ENCODE assay signal across 13 mouse cellular contexts in the genomic region with DNA sequence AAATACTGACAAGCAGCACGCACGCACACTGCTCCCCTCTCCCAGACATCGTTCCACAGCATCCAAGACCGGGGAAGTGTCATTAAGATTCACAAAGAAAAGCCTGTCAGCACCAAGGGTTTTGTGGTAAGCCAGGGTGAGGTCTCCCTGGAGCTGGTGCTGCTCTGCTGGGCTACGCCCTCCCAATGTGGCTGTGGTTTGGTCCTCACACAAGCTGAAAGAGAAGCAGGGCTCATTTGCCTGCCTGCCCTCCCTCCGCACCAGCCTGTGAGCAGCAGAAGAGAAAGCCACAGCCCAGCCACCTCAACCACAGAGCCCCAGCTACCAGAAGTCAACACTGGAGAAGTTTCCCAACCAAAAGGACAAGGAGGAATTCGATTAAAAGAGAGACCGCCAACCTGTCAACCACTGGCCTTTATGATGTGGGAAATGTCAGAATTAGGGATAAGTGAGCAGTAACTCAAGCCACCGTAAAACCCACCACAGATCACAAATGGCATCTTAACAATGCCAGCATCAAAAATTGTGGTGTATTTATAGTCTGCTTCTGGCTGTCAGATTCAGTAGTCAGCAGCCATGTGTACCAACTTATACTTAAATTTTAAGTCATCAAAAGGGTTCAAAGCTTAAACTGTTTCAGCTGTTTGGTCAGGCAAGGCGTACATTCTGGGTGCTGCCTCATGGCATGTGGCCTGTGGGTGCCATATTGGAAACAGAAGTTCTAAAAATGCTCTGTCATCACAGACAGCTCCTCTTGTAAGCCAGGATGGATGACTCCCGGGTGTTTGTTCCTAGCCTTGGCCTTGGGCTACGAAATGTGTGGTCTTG. TPM values are rescaled to one million over a fixed set of nuclear protein-coding genes. Genes with fewer than 3 reads are reported as not detected.
DNase-seq lines count a peak whose midpoint lies in the region; ATAC-seq and TF ChIP-seq lines count a peak whose summit lies in the region.
"Had no signal": no experiment of that assay in that cellular context is flagged by ENCODE, and none has a peak within 500 bp of the region (broad histone marks: within the 10 kb centered on the region; RNA-seq: fewer than 3 reads in every experiment).

No protein-coding gene starts in this region.

- no peaks in the 10 kb centered on the region for H3K9me3 ChIP-seq in embryonic facial prominence, embryonic 13.5 days
- H3K9me3 ChIP-seq in midbrain, embryonic 15.5 days: no peaks in the 10 kb centered on the region
- no peaks in the 10 kb centered on the region for H3K9me3 ChIP-seq in kidney, embryonic 15.5 days (replicated peaks)

- intact Hi-C loops in left cerebral cortex, postnatal 25 days (cut with DNase I): no loop called here

- H3K9ac ChIP-seq in embryonic facial prominence, embryonic 13.5 days: no peak overlapping the region; the same call in 1 of the 2 replicates
- H3K9ac ChIP-seq in midbrain, embryonic 15.5 days: no peak overlapping the region
- no peak overlapping the region for H3K9ac ChIP-seq in kidney, embryonic 15.5 days

- H3K4me2 ChIP-seq in embryonic facial prominence, embryonic 13.5 days: no peak overlapping the region
- H3K4me2 ChIP-seq in midbrain, embryonic 15.5 days: no peak overlapping the region
- H3K4me2 ChIP-seq in kidney, embryonic 15.5 days: no peak overlapping the region
- H3K4me2 ChIP-seq: liver, embryonic 11.5 days had no signal

- peaks cover 33% of the 10 kb centered on the region for H3K27me3 ChIP-seq in embryonic facial prominence, embryonic 13.5 days
- H3K27me3 ChIP-seq in thymus, adult 2 months (ENCODE audit: control insufficient read depth, insufficient read depth, low read length): no peaks in the 10 kb centered on the region
- no peaks in the 10 kb centered on the region for H3K27me3 ChIP-seq in midbrain, embryonic 15.5 days (replicated peaks)
- 0 out of 2 replicates have a peak, but pooled peaks cover 3% of the 10 kb centered on the region for H3K27me3 ChIP-seq in kidney, embryonic 15.5 days

- peak; percentile 66 to 70 for DNase-seq in CD8-positive naive resting alpha-beta T cell, adult 2 months (ENCODE audit: low read depth in 2 of 2, low spot score in 2 of 2)
- peak; percentile 40 for DNase-seq in thymus, adult 2 months
- DNase-seq in cerebellum, postnatal 14 days: no peak
- DNase-seq in left cerebral cortex, postnatal 25 days (ENCODE audit: low spot score in 2 of 2): no peak
- DNase-seq: cerebellum, adult 9-11 months; heart, postnatal 14 days; kidney, adult 18-20 months had no signal

- peaks cover 41% of the 10 kb centered on the region for H3K4me1 ChIP-seq in embryonic facial prominence, embryonic 13.5 days
- peaks cover 19% of the 10 kb centered on the region for H3K4me1 ChIP-seq in thymus, adult 2 months (replicated peaks; ENCODE audit: control insufficient read depth, insufficient read depth, low read length)
- H3K4me1 ChIP-seq in midbrain, embryonic 15.5 days: no peaks in the 10 kb centered on the region
- peaks cover 9% of the 10 kb centered on the region for H3K4me1 ChIP-seq in kidney, embryonic 15.5 days

- H3K36me3 ChIP-seq in embryonic facial prominence, embryonic 13.5 days: no peaks in the 10 kb centered on the region
- H3K36me3 ChIP-seq in thymus, adult 2 months (ENCODE audit: control insufficient read depth, insufficient read depth, low read length): no peaks in the 10 kb centered on the region
- no peaks in the 10 kb centered on the region for H3K36me3 ChIP-seq in midbrain, embryonic 15.5 days (replicated peaks)
- H3K36me3 ChIP-seq in kidney, embryonic 15.5 days: no peaks in the 10 kb centered on the region

- ATAC-seq in embryonic facial prominence, embryonic 13.5 days (ENCODE audit: insufficient number of reproducible peaks, insufficient read depth, low FRiP score, low TSS enrichment, low read depth): peak; percentile 80
- ATAC-seq in megakaryocyte, adult 5-6 weeks (ENCODE audit: poor library complexity, severe bottlenecking): peak; percentile 94
- no peak for ATAC-seq in midbrain, embryonic 15.5 days (replicated peaks)
- no peak for ATAC-seq in kidney, embryonic 15.5 days (replicated peaks; ENCODE audit: low FRiP score)

- peak overlapping the region; percentile 64 for H3K27ac ChIP-seq in embryonic facial prominence, embryonic 13.5 days
- H3K27ac ChIP-seq in thymus, adult 2 months (ENCODE audit: control insufficient read depth, insufficient read depth, low read length): peak overlapping the region; percentile 28; the same call in 1 of the 2 replicates
- no peak overlapping the region for H3K27ac ChIP-seq in midbrain, embryonic 15.5 days
- H3K27ac ChIP-seq in kidney, embryonic 15.5 days: no peak overlapping the region
- H3K27ac ChIP-seq: left cerebral cortex, adult 2 months had no signal

- no peak for TF ChIP-seq POLR2A in thymus, adult 2 months (IDR thresholded peaks at IDR 0.05; ENCODE audit: control insufficient read depth, extremely low read depth, insufficient read depth, low read length, poor library complexity)

- H3K4me3 ChIP-seq in embryonic facial prominence, embryonic 13.5 days: no peak overlapping the region
- no peak overlapping the region for H3K4me3 ChIP-seq in thymus, adult 2 months (ENCODE audit: control insufficient read depth, insufficient read depth, low read length)
- H3K4me3 ChIP-seq in midbrain, embryonic 15.5 days: no peak overlapping the region
- H3K4me3 ChIP-seq in kidney, embryonic 15.5 days (replicated peaks): no peak overlapping the region
- H3K4me3 ChIP-seq: left cerebral cortex, adult 2 months had no signal

- 39% methylated on average over 12 of the region's 12 CpGs for WGBS in embryonic facial prominence, embryonic 13.5 days
- 11% methylated on average over 12 of the region's 12 CpGs for WGBS in thymus, adult 2 months
- WGBS in midbrain, embryonic 15.5 days: 84% methylated on average over 12 of the region's 12 CpGs
- 83% methylated on average over 12 of the region's 12 CpGs for WGBS in kidney, embryonic 15.5 days

- no peak for TF ChIP-seq CTCF in thymus, adult 2 months (IDR thresholded peaks at IDR 0.05; ENCODE audit: borderline replicate concordance, control insufficient read depth, extremely low read depth, insufficient read depth, low read length, poor library complexity)

RNA-seq across cellular contexts. Expression of a gene that starts 51.0 kb away (rescaled TPM):
- 19.6 and 23.6 TPM in 2 replicates for polyA plus RNA-seq in embryonic facial prominence, embryonic 13.5 days (2015; fragmentation: Nextera tagmentation; extraction: Ambion mirVana)
- total RNA-seq in megakaryocyte, adult 5-6 weeks (2015): 3.9 and 6.7 TPM in 2 replicates
- 1.9 and 2.7 TPM in 2 replicates for total RNA-seq in megakaryocyte, adult 5-6 weeks (2017)
- polyA plus RNA-seq in thymus, adult 2 months (2012; rRNA removed): 39.2 and 39.7 TPM in 2 replicates
- polyA plus RNA-seq in midbrain, embryonic 15.5 days (2015; fragmentation: Nextera tagmentation; extraction: Ambion mirVana): 19.4 and 21.2 TPM in 2 replicates
- 13.9 and 14.3 TPM in 2 replicates for polyA plus RNA-seq in kidney, embryonic 15.5 days (2015; fragmentation: Nextera tagmentation; extraction: Ambion mirVana)
- total RNA-seq in left cerebral cortex, postnatal 25 days (2021): 10 to 100 TPM in 1 of 2 experiments, 1 to 10 TPM in 1; 9.5 to 10.9 TPM

RNA-seq across cellular contexts. Expression of a gene that starts 52.8 kb away (rescaled TPM):
- 122 and 126 TPM in 2 replicates for polyA plus RNA-seq in embryonic facial prominence, embryonic 13.5 days (2015; fragmentation: Nextera tagmentation; extraction: Ambion mirVana)
- total RNA-seq in megakaryocyte, adult 5-6 weeks (2015): 3.2 and 4.8 TPM in 2 replicates
- total RNA-seq in megakaryocyte, adult 5-6 weeks (2017): 4.8 and 6.6 TPM in 2 replicates
- polyA plus RNA-seq in thymus, adult 2 months (2012; rRNA removed): 88.0 and 92.0 TPM in 2 replicates
- 146 and 150 TPM in 2 replicates for polyA plus RNA-seq in midbrain, embryonic 15.5 days (2015; fragmentation: Nextera tagmentation; extraction: Ambion mirVana)
- polyA plus RNA-seq in kidney, embryonic 15.5 days (2015; fragmentation: Nextera tagmentation; extraction: Ambion mirVana): 138 and 140 TPM in 2 replicates
- total RNA-seq in left cerebral cortex, postnatal 25 days (2021): 10 to 100 TPM; 64.7 to 68.8 TPM

Comparison
In these comparisons a context has a peak if more than half of its experiments do, and no peak if none do; other contexts are left out.
1. DNase-seq: peak in CD8-positive naive resting alpha-beta T cell, adult 2 months (2 of 2) and thymus, adult 2 months (single experiment); none in cerebellum, postnatal 14 days (0 of 2) and left cerebral cortex, postnatal 25 days (0 of 2).
2. ATAC-seq: peak in embryonic facial prominence, embryonic 13.5 days (single experiment) and megakaryocyte, adult 5-6 weeks (single experiment); none in midbrain, embryonic 15.5 days (single experiment) and kidney, embryonic 15.5 days (single experiment).
3. H3K27ac ChIP-seq: peak in embryonic facial prominence, embryonic 13.5 days (single experiment) and thymus, adult 2 months (single experiment); none in midbrain, embryonic 15.5 days (single experiment) and kidney, embryonic 15.5 days (single experiment).